Mouse (Mus musculus) forebrain, postnatal 0 days (tissue): ENCODE measurements at regions not wholly inside any gene's neighbourhood (a gene's known extent, or its start where the extent isn't known, plus 50 kb on each side); places are given as distances from the start of the nearest gene placed in this dataset.
A peak's percentile ranks its signal among the peaks of the same experiment; 100 is the strongest.

Experiments
- ATAC-seq: fragments of 200-750 bp; cut with Nextera tagmentation; 2 replicates; pipeline ENCODE4 v1.8.0; 2017; ENCODE audit warnings: mild to moderate bottlenecking, moderate library complexity
- DNase-seq: peaks from one replicate; pipeline ENCODE4 v3.0.0-alpha.2; 2015
- H3K27ac ChIP-seq: fragments of 300-500 bp; sonication (generic); 2 replicates; pipeline ENCODE4 v1.5.1; 2014; ENCODE audit warnings: low read depth, mild to moderate bottlenecking, antibody characterized with exemption, low read length, moderate library complexity, mixed read lengths
- H3K27me3 ChIP-seq: fragments of 300-500 bp; sonication (generic); 2 replicates; pipeline ENCODE4 v1.6.1; 2014; ENCODE audit warnings: mild to moderate bottlenecking, low read length, mixed read lengths; ENCODE audit not compliant: insufficient read depth
- H3K36me3 ChIP-seq: fragments of 300-500 bp; sonication (generic); 2 replicates; pipeline ENCODE4 v1.6.1; 2014; ENCODE audit warnings: mild to moderate bottlenecking, moderate library complexity; ENCODE audit not compliant: insufficient read depth
- H3K4me1 ChIP-seq: fragments of 300-500 bp; sonication (generic); 2 replicates; pipeline ENCODE4 v1.6.1; 2014; ENCODE audit warnings: antibody characterized with exemption; ENCODE audit not compliant: insufficient read depth
- H3K4me2 ChIP-seq: fragments of 300-500 bp; sonication (generic); 2 replicates; pipeline ENCODE4 v1.6.1; 2014; ENCODE audit warnings: low read depth, mild to moderate bottlenecking, moderate library complexity
- H3K4me3 ChIP-seq: fragments of 300-500 bp; sonication (generic); 2 replicates; pipeline ENCODE4 v1.5.1; 2014; ENCODE audit warnings: low read depth, low read length, mixed read lengths
- H3K9ac ChIP-seq: fragments of 300-500 bp; sonication (generic); 2 replicates; pipeline ENCODE4 v1.6.1; 2014; ENCODE audit warnings: mild to moderate bottlenecking
- H3K9me3 ChIP-seq: fragments of 300-500 bp; sonication (generic); 2 replicates; pipeline ENCODE4 v1.6.1; 2016; ENCODE audit warnings: low read length
- CTCF ChIP-seq: sonication (generic); IDR thresholded peaks from 2 replicates; pipeline ENCODE4 v1.5.1; 2016; ENCODE audit warnings: antibody characterized with exemption, control low read depth, low read depth
- WGBS: fragments of 180-500 bp; shearing (Covaris S2); extraction: QIAGEN DNeasy Blood & Tissue Kit; methylation state at CpG from one replicate; pipeline ENCODE4 v1.1.7; 2014; 5-methylcytosine and 5-hydroxymethylcytosine counted together

- WGBS = 89% methylated on average over 5 of the region's 5 CpGs
- no peak overlapping the region for H3K27ac ChIP-seq
- H3K36me3 ChIP-seq = no peaks in the 10 kb centered on the region
- H3K4me2 ChIP-seq = no peak overlapping the region
- no peaks in the 10 kb centered on the region for H3K4me1 ChIP-seq
- no peak for DNase-seq
- no peak overlapping the region for H3K4me3 ChIP-seq
- no peak overlapping the region for H3K9ac ChIP-seq
- H3K9me3 ChIP-seq = no peaks in the 10 kb centered on the region
- ATAC-seq = no peak
- no peak for TF ChIP-seq CTCF
- H3K27me3 ChIP-seq = no peaks in the 10 kb centered on the region
Observed at GRCm38 (mm10) chr17:59297939-59298338, 284.8 kb upstream of the Nudt12 start.

GRCm38 (mm10) chr17:59281364-59281763 is 268.2 kb upstream of the Nudt12 start:
- Histone ChIP-seq H3K9ac (no peak overlapping the region), H3K36me3 (no peaks in the 10 kb centered on the region), H3K4me3 (no peak overlapping the region), H3K4me2 (no peak overlapping the region), H3K4me1 (no peaks in the 10 kb centered on the region), H3K9me3 (no peaks in the 10 kb centered on the region), H3K27ac (no peak overlapping the region), H3K27me3 (no peaks in the 10 kb centered on the region)
- peak; percentile 44 for DNase-seq
- WGBS = 58% methylated on average over 3 of the region's 3 CpGs
- ATAC-seq = peak; percentile 69; the same call in 1 of the 2 replicates
- TF ChIP-seq CTCF = peak; percentile 72

GRCm38 (mm10) chr17:59279811-59280210 is 266.6 kb upstream of the Nudt12 start:
- 0 out of 2 replicates have a peak overlapping the region, but pooled peaks have one; percentile 7 for H3K4me3 ChIP-seq

GRCm38 (mm10) chr17:59269613-59270012 is 256.4 kb upstream of the Nudt12 start:
- no peak for DNase-seq
- Histone ChIP-seq H3K27ac (no peak overlapping the region), H3K27me3 (no peaks in the 10 kb centered on the region), H3K4me1 (no peaks in the 10 kb centered on the region), H3K36me3 (no peaks in the 10 kb centered on the region), H3K4me3 (no peak overlapping the region), H3K4me2 (no peak overlapping the region), H3K9me3 (no peaks in the 10 kb centered on the region), H3K9ac (no peak overlapping the region)
- no peak for ATAC-seq
- TF ChIP-seq CTCF = no peak

More at GRCm38 (mm10) chr17:59279811-59280210, 266.6 kb upstream of the Nudt12 start:
- no peak overlapping the region for H3K9ac ChIP-seq
- H3K27ac ChIP-seq = no peak overlapping the region
- ATAC-seq (peak; percentile 63; the same call in 1 of the 2 replicates), DNase-seq (peak; percentile 29)
- H3K4me2 ChIP-seq = peak overlapping the region; percentile 27
- H3K9me3 ChIP-seq = no peaks in the 10 kb centered on the region
- H3K27me3 ChIP-seq = no peaks in the 10 kb centered on the region
- no peak for TF ChIP-seq CTCF
- no peaks in the 10 kb centered on the region for H3K36me3 ChIP-seq
- no peaks in the 10 kb centered on the region for H3K4me1 ChIP-seq
- 16% methylated on average over 10 of the region's 10 CpGs for WGBS

GRCm38 (mm10) chr17:59249000-59249399 is 235.8 kb upstream of the Nudt12 start:
- no peak overlapping the region for H3K4me2 ChIP-seq
- DNase-seq = no peak
- no peak overlapping the region for H3K4me3 ChIP-seq
- no peaks in the 10 kb centered on the region for H3K36me3 ChIP-seq
- WGBS = 85% methylated on average over 5 of the region's 5 CpGs
- ATAC-seq = no peak
- no peak for TF ChIP-seq CTCF
- no peaks in the 10 kb centered on the region for H3K9me3 ChIP-seq
- no peaks in the 10 kb centered on the region for H3K4me1 ChIP-seq
- no peaks in the 10 kb centered on the region for H3K27me3 ChIP-seq
- no peak overlapping the region for H3K9ac ChIP-seq
- no peak overlapping the region for H3K27ac ChIP-seq

- 93% methylated on average over 2 of the region's 2 CpGs for WGBS
- Histone ChIP-seq H3K36me3 (no peaks in the 10 kb centered on the region), H3K27ac (no peak overlapping the region), H3K4me3 (no peak overlapping the region), H3K4me1 (no peaks in the 10 kb centered on the region), H3K9ac (no peak overlapping the region), H3K27me3 (no peaks in the 10 kb centered on the region), H3K4me2 (no peak overlapping the region), H3K9me3 (no peaks in the 10 kb centered on the region)
- ATAC-seq (no peak), DNase-seq (no peak)
- no peak for TF ChIP-seq CTCF
Observed at GRCm38 (mm10) chr17:59232251-59232650, 219.1 kb upstream of the Nudt12 start.
